In the genomic region with DNA sequence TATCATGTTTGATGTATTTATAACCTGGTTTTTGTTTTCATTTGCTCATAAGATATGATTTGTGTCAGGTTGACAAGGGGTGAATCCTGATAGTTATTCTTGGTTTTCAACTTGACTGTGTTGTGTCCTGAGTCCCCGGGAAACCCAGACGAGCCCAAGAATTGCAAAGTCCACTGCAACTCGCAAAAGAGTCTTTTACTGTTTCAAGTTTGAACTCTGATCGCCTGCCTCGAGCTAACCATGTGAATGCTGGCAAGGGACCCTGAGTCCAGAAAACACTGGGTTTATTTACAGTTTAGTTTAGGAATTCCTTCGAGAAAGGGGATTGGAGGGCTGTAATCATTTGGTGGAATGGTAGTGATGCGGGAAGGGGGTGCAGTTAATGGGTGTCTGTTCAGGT, we compare ENCODE assay signal across 33 mouse cellular contexts. TPM values are rescaled to one million over a fixed set of nuclear protein-coding genes. Genes with fewer than 3 reads are reported as not detected.
DNase-seq lines count a peak whose midpoint lies in the region; ATAC-seq and TF ChIP-seq lines count a peak whose summit lies in the region.
"Had no signal": no experiment of that assay in that cellular context is flagged by ENCODE, and none has a peak within 500 bp of the region (broad histone marks: within the 10 kb centered on the region; RNA-seq: fewer than 3 reads in every experiment).

No protein-coding gene starts in this region.

- H3K27me3 ChIP-seq in kidney, adult 2 months (replicated peaks; ENCODE audit: control insufficient read depth, insufficient read depth, low read length): no peaks in the 10 kb centered on the region
- no peaks in the 10 kb centered on the region for H3K27me3 ChIP-seq in kidney, embryonic 16.5 days (ENCODE audit: insufficient read depth, low read length)
- H3K27me3 ChIP-seq: embryonic facial prominence, embryonic 13.5 days; forebrain, embryonic 12.5 days; forebrain, embryonic 15.5 days; heart, embryonic 13.5 days had no signal

- no peaks in the 10 kb centered on the region for H3K4me1 ChIP-seq in kidney, adult 2 months (ENCODE audit: control insufficient read depth, insufficient read depth, low read length)
- no peaks in the 10 kb centered on the region for H3K4me1 ChIP-seq in kidney, embryonic 16.5 days (ENCODE audit: insufficient read depth, low read length)
- H3K4me1 ChIP-seq: embryonic facial prominence, embryonic 10.5 days; embryonic facial prominence, embryonic 13.5 days; forebrain, embryonic 12.5 days; forebrain, embryonic 15.5 days; heart, embryonic 10.5 days; heart, embryonic 13.5 days had no signal

- no peak overlapping the region for H3K9ac ChIP-seq in kidney, embryonic 16.5 days (replicated peaks; ENCODE audit: low read length)
- H3K9ac ChIP-seq: embryonic facial prominence, embryonic 13.5 days; forebrain, embryonic 12.5 days; forebrain, embryonic 15.5 days; heart, embryonic 13.5 days; hindbrain, embryonic 14.5 days had no signal

- H3K9me3 ChIP-seq in kidney, embryonic 16.5 days (ENCODE audit: low read length): no peaks in the 10 kb centered on the region
- H3K9me3 ChIP-seq: embryonic facial prominence, embryonic 10.5 days; embryonic facial prominence, embryonic 13.5 days; forebrain, embryonic 12.5 days; forebrain, embryonic 15.5 days; heart, embryonic 10.5 days; heart, embryonic 13.5 days had no signal

- H3K27ac ChIP-seq in kidney, adult 2 months (ENCODE audit: insufficient read depth, low read depth, low read length): peak overlapping the region; percentile 45; the same call in 1 of the 2 replicates
- H3K27ac ChIP-seq in kidney, embryonic 16.5 days (ENCODE audit: low read length): no peak overlapping the region
- H3K27ac ChIP-seq: embryonic facial prominence, embryonic 10.5 days; embryonic facial prominence, embryonic 13.5 days; forebrain, embryonic 12.5 days; forebrain, embryonic 15.5 days; heart, adult 2 months; heart, embryonic 10.5 days; heart, embryonic 13.5 days; hindbrain, embryonic 14.5 days had no signal

- DNase-seq in kidney, adult 2 months: peak; percentile 72
- DNase-seq in kidney, postnatal 10 days: peak; percentile 12
- DNase-seq in kidney, postnatal 25 days: peak; percentile 48 to 59
- DNase-seq in left cerebral cortex, adult 18-20 months (ENCODE audit: low spot score in 2 of 2): no peak
- no peak for DNase-seq in embryo, embryonic 10 days (ENCODE audit: low spot score)
- DNase-seq: adrenal gland, adult 2 months; adrenal gland, postnatal 14 days; cerebellum, adult 11 months; cerebellum, adult 2 months; cerebellum, adult 9-11 months; cerebellum, postnatal 25 days; embryo, embryonic 11 days; gastrocnemius, postnatal 25 days; heart, adult 2 months; heart, postnatal 14 days; heart, postnatal 4 days had no signal

- no peaks in the 10 kb centered on the region for H3K36me3 ChIP-seq in kidney, adult 2 months (ENCODE audit: control insufficient read depth, insufficient read depth, low read length)
- no peaks in the 10 kb centered on the region for H3K36me3 ChIP-seq in kidney, embryonic 16.5 days (ENCODE audit: insufficient read depth, low read length)
- H3K36me3 ChIP-seq: embryonic facial prominence, embryonic 10.5 days; embryonic facial prominence, embryonic 13.5 days; forebrain, embryonic 12.5 days; forebrain, embryonic 15.5 days; heart, embryonic 10.5 days; heart, embryonic 13.5 days had no signal

- no peak for TF ChIP-seq POLR2A in kidney, adult 2 months (IDR thresholded peaks at IDR 0.05; ENCODE audit: low read depth, low read length)

- WGBS in kidney, adult 2 months: 17% methylated on average over 7 of the region's 7 CpGs
- 22% methylated on average over 7 of the region's 7 CpGs for WGBS in kidney, embryonic 16.5 days

- ATAC-seq in kidney, embryonic 16.5 days (ENCODE audit: low FRiP score, low TSS enrichment): no peak
- ATAC-seq: CD4-positive, CD25-positive, alpha-beta regulatory T cell, adult 4 months; forebrain, embryonic 15.5 days had no signal

- TF ChIP-seq CTCF in kidney, adult 2 months (conservative IDR thresholded peaks at IDR 0.05; ENCODE audit: insufficient read depth, insufficient read length, low read depth, low read length): no peak

- H3K4me2 ChIP-seq in kidney, embryonic 16.5 days (replicated peaks; ENCODE audit: low read depth, low read length): no peak overlapping the region
- H3K4me2 ChIP-seq: embryonic facial prominence, embryonic 13.5 days; forebrain, embryonic 12.5 days; forebrain, embryonic 15.5 days; heart, embryonic 13.5 days; hindbrain, embryonic 14.5 days had no signal

- no peak overlapping the region for H3K4me3 ChIP-seq in kidney, adult 2 months (ENCODE audit: insufficient read depth, low read depth, low read length)
- no peak overlapping the region for H3K4me3 ChIP-seq in kidney, embryonic 16.5 days (ENCODE audit: low read length)
- H3K4me3 ChIP-seq: embryonic facial prominence, embryonic 10.5 days; embryonic facial prominence, embryonic 13.5 days; erythroblast, embryonic 14.5 days; forebrain, embryonic 12.5 days; forebrain, embryonic 15.5 days; heart, adult 2 months; heart, embryonic 10.5 days; heart, embryonic 13.5 days had no signal

RNA-seq across cellular contexts. Expression of gene Htr5a, which starts 14.0 kb away (rescaled TPM):
- polyA plus RNA-seq in kidney, adult 2 months (2012; rRNA removed): not detected in 2 replicates
- not detected in 2 replicates for polyA plus RNA-seq in kidney, embryonic 16.5 days (2015; fragmentation: Nextera tagmentation; extraction: Ambion mirVana)
- total RNA-seq in left cerebral cortex, adult 18-20 months (2021): 10 to 100 TPM; 13.4 to 15.4 TPM
- total RNA-seq: adrenal gland, adult 2 months; adrenal gland, postnatal 14 days; common myeloid progenitor, adult 5-6 weeks; gastrocnemius, adult 8-10 months; gastrocnemius, postnatal 25 days; heart, adult 2 months; heart, postnatal 14 days; heart, postnatal 4 days; MEL had no signal
- polyA plus RNA-seq: adrenal gland, adult 2 months; C2C12; CD4-positive, CD25-positive, alpha-beta regulatory T cell, adult 4 months; embryonic facial prominence, embryonic 10.5 days; embryonic facial prominence, embryonic 13.5 days; erythroblast, embryonic 14.5 days; gonadal fat pad, adult 2 months; heart, adult 2 months; heart, embryonic 10.5 days; heart, embryonic 13.5 days; heart, embryonic 16.5 days; hindbrain, embryonic 11.5 days had no signal

RNA-seq across cellular contexts. Expression of gene Paxip1, which starts 36.5 kb away (rescaled TPM):
- 18.1 and 18.6 TPM in 2 replicates for polyA plus RNA-seq in kidney, adult 2 months (2012; rRNA removed)
- 38.7 and 38.8 TPM in 2 replicates for polyA plus RNA-seq in kidney, embryonic 16.5 days (2015; fragmentation: Nextera tagmentation; extraction: Ambion mirVana)
- total RNA-seq in left cerebral cortex, adult 18-20 months (2021): 10 to 100 TPM; 38.5 to 39.8 TPM

Comparison
In these comparisons a context has a peak if more than half of its experiments do, and no peak if none do; other contexts are left out.
1. DNase-seq: peak in kidney, adult 2 months (single experiment), kidney, postnatal 10 days (single experiment) and kidney, postnatal 25 days (2 of 2); none in left cerebral cortex, adult 18-20 months (0 of 2) and embryo, embryonic 10 days (single experiment).